Mouse (Mus musculus) cerebellum, adult 9-11 months (tissue): ENCODE measurements at regions not wholly inside any gene's neighbourhood (a gene's known extent, or its start where the extent isn't known, plus 50 kb on each side); places are given as distances from the start of the nearest gene placed in this dataset.

Source experiments
- DNase-seq: peaks from one replicate; pipeline ENCODE4 v3.0.0; 2022

DNA sequence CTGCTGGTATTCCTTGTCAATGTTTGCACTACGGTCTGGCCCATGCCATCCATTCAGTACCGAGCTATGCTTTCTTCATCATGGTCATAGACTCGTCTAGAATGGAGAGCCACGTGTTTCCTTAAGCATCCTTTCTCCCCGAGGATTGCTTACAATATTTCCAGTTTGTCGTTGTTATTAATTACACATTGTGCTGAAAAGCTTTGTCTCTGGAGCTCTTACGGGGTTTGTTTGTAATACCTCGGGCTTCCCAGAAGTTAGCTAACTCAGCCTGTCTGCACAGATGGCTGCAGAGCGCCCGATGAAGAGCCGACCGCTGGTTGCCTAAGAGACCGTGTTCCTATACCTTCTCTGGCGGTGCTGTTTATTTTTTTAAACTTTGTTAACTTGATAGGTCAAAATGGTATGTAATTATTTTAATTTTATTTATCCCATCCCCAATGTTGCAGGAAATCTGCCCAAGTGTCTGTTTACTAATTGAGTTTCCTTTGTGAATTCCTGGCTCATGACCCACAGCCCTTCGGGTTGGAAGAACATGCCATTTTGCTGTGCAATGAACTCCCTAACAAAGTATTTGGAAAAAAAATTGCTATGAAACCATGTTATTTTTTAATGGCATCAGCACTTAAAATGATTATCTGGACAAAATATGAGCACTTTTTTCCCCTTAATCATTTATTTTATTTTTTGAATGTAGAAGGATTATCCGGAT lies 194.1 kb upstream of the Cops8 start:
- no peak for DNase-seq

DNA sequence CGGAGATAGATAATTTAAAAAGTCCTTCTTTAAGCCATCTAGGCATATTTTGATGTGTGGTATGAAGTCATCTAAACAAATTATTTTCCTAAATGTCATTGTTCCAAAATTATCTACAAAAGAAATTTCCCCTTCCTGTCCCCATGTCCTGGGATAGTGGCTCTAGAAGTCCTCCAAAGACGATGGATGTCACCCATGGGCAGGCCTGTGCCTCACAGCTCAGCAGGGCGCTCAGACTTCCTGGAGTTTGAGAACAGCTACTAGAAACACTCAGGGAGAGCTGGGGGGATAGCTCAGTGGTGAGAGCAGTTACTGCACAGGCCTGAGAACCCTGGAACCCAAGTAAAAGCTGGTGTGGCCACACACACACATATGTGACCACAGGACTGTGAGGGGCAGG lies 193.5 kb upstream of the Cops8 start:
- DNase-seq, result no peak

DNA sequence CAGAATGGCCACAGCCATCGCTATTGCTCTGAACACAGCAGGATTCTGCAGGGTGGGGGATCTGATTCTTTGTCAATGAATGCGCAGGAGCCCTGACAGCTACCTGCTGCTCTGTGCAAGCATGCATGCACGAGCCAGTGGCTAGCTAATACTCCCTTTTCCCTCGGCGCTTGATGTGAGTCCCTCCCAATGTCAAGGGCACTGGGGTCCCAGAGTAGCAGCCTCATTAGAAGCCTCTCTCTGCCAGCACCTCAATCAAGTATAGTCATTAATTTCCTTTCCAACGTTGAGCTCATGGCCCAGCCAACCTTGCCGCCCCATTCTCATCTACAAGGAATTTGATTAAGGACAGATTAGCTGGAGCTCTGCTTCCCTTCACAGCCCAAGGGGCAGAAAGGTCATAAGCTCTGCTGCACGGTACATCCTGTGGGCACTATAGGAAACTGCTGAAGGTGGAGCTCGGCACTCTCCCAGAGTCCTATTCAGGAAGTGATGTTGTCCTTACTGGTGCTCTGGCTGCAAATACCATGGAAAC lies 190.2 kb upstream of the Cops8 start:
- DNase-seq, result no peak

DNA sequence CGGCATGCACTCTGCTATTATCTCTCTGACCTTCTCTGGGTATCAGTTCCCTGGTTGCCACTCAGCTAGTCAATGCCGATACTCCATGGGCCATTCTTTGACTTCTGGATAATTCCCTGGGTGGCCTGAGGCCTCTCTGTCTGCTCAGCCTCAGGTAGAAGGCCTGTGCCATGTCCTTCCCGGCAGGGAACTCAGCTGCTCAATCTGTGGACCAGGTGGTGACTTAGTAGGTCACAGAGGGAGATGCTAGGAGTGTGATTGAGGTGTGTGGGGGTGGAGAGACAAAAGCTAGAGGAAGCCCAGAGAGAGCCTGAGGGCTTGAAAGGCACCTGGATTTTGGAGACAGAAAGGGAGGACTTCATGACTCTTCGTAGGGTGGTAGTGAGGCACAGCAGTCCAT lies 188.0 kb upstream of the Cops8 start:
- peak; percentile 87 for DNase-seq

DNA sequence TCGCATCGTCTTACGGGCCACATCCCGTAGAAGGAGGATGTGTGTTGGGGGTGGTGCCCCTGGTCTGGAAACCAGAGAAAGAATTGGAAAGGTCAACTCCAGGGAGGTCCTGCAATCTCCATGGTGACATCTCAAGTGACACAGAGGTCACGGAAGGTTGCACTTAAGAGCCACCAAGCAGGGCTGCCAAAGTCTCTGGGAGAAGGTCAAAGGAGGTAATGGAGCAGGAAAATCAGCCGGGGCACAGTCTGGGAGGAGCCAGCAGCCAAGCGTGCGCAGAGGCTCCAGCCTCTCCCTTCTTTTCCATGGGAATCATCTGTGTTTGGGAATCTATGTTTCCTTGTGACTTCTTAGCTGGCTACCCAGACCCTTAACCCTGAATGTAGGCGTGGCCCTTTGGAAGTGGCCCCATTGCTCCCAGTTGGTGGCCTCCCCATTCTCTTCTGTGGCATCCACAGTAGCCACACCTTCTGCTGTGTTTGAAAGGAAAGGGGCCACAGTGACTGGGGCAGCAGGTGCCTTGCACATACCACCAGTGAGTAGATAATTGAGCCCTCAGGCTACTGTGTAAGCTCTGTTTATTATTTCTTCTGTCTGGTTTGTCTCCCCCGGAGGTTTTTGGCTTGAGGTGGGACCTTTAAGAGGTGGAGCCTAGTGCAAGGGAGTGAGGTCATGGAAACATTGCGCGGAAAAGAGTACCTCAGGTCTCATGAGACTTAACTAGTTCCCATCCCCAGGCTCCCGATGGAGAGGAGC lies 178.5 kb upstream of the Cops8 start:
- DNase-seq, result no peak

DNA sequence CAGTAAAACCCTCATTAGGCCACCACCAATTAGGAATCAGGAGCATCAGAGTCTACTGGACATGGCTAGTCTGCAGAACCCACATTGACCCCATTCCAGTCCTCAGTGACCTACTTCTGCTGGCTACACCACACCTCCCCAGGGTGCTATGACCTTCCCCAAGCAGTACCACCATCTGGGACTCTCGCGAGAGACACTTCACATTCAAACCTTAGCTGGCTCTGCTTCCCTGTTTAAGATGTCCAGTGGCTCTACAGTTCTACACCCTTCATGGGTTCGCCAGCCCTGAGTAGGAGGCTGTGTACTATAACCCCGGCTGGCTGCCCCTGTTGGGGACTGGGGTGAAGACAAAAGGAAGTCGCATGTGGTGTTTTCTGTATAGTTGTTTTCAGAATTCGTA lies 174.4 kb upstream of the Cops8 start:
- DNase-seq, result no peak

DNA sequence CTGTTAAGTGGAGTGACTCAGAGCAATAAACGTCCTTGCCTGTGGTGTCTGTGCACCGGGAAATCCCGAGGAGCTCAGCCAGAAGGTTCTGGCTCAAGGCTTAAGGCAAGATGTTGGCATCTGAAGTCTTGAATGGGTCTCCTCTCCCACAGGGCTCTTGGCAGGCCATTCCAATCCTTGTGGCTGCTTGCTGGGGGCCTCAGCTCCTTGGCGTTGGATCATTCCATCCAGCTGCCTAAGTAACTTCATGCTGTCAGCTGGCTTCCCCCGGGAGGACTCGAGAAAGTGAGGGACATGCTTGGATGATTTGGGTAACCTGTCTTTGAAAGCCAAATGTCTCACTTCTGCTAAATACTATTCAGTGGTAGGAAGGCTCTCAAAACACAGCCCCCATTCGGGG lies 174.0 kb upstream of the Cops8 start:
- DNase-seq, result no peak

DNA sequence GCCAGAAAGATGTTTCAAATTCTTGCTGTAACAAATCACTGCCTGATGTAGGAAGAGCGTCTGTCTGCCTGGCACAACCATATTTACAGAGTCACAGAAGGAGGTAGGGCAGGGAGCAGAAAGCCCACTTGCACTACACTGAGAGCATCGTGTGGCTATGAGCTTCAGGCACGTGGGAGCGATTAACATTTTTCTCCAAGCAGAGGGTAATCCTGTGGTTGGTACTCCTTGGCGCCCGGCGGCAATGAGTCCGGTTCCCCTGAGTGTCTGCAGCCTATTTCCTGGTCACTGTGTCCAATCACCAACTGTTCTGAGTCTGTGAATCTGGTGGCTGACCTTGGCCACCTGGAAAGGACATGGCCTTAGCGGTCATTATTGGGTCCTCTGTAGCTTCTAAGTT lies 172.3 kb upstream of the Cops8 start:
- no peak for DNase-seq

DNA sequence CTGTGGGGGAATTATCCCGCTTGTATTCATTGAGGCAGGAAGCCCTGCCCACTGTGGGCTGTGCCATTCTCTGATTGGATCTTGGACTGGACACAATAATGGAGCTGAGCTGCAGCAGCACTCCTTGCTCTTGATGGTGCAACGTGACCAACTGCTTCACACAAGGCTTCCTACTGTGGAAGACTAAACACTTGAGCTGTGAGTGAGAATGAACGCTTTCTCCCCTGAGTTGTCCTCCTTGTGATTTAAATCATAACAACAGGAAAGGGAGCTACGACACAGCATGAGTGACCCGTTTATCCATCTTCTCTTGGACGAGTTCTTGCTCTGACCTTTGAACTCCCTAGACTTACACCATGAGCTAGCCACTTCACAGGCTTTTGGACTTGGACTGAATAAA lies 171.0 kb upstream of the Cops8 start:
- DNase-seq, result no peak

DNA sequence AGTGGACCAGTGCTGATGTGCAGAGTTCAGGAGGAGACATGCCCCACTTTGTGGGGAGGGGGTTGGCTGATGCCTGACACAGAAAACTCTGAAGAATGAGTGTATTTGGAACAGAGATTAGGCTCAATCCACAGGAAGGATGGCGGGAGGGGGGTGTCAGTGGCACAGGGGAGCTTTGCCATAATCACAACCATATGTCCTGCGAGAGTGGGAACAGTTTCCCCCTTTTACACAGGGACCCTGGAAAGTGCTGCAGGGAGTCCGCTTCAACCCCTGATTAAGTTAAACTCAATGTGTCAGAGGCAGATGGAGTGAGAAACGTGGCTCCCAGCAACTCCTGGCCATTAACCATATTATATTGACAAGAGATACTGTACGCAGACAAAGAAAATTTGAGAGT lies 168.9 kb upstream of the Cops8 start:
- no peak for DNase-seq

DNA sequence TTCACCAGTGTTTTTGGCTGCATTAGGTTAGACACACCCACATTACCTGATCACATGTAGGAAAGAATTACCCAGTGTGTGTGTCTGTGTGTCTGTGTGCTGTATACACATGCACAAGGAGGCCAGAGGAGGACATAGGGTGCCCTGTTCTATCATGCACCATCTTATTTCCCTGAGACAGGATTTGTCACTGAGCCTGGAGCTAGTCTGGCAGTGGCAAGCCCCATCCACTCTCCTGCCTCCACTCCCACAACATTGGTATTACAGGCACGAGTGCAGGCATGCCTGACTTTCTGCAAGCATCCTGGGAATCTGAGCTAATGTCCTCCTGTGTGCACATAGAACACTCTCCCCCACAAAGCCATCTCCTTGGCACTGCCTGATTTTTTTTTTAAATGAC lies 162.1 kb upstream of the Cops8 start:
- DNase-seq, result no peak

DNA sequence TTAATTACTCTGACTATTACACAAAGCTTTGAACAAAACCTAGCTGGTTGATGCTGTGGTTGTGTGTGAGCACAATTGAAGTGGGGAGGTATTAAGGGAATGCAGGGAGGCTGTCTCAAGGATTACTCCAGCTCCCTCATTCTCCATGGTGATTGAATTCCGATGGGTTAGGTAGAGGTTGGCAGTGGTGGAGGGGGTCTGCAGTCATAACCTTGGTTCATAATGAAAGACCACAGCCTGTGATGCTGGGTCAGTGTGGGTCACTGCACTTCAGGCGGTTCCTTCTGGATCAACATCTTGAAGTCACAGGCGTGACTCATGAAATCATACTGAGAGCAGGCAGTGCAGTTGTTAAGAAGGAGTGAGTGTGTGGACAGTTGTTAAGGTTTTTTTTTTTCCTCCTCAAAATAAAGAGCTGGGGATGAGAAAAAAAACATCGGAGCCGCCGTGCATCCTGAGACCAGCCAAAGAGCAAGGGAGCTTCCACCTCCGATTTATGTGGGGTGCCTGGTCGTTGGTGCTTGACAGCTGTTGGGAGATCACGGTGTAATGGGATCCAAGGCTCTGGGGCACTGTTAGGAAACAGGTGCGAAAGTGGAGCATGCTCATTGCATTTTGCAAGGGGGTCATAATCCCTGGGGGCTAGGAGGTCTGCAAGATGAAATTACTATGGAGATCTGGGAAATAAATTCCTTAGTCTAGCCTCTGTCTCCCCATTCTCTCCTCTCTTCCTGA lies 161.5 kb upstream of the Cops8 start:
- DNase-seq, result no peak

DNA sequence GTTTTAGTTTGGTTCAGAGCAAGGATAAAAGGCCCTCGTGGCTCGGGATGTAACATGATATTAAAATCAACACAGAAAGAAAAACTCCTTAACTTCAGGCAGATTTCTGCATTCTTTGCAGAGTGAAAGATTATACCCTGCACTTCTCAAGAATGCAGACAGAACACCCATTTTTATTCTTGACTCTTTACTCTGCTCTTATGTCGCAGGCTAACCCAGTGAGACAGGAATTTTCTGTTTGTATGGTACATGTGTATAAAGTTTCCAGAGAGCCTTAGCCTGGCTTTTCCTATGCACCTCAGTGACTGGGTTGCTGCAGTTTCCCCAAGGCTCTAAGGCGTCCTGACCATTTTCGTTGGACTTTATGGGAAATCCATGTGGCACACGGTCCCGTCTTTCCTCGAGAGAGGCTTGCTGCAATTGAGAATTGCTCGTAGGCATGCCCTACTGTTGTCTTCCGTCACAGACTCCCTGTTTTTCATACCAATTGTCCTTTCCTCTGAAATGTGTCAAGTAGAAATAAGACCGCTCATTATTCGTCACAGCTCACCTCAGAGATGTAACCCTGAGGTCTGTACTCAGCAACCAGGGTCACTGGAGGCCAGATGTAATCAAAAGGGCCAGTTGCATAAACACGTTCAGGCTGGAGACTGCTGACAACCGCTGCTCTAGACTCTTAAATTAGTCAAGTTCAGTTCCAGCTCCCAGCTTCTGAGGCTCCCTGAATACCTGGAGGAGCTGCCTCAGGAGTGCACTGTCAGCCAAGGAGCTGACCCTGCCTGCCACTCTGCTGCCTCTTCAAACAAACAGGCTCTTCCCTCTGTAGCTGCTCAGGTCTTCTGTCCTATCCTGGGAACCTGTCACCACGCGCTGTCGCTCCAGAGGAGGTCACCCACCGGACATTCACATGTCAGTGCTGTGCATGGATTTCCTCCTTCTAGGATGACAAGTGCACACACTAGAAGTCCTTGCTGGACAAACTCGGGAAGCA lies 160.2 kb upstream of the Cops8 start:
- no peak for DNase-seq

DNA sequence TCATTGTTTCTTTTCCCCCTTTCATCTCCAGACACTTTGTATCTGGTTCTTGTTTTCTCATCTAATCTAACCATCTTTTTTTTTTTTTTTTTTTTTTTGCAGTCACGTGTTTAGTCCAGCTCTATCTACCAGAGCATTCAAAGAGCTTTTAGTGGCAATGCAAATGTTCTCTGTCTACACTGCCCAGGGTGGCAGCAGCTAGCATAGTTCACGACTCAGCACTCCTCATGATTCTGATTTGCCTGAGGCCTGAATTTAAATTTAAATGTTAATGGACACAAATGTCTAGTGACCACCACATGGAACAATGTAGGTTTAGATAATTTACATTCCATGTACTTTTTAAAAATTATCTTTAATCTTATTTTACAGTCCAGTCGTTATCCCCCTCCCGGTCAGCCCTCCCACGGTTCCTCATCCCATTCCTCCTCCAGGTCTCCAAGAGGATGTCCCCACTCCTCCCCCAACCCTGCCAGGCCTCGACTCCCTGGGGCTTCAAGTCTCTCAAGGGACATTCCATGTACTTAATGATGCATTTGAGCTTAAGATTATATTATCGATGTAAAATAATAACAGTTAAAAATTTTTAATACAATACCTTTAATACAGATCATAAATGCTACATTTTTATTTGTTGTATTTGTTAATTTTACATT lies 153.1 kb upstream of the Cops8 start:
- DNase-seq, result no peak

DNA sequence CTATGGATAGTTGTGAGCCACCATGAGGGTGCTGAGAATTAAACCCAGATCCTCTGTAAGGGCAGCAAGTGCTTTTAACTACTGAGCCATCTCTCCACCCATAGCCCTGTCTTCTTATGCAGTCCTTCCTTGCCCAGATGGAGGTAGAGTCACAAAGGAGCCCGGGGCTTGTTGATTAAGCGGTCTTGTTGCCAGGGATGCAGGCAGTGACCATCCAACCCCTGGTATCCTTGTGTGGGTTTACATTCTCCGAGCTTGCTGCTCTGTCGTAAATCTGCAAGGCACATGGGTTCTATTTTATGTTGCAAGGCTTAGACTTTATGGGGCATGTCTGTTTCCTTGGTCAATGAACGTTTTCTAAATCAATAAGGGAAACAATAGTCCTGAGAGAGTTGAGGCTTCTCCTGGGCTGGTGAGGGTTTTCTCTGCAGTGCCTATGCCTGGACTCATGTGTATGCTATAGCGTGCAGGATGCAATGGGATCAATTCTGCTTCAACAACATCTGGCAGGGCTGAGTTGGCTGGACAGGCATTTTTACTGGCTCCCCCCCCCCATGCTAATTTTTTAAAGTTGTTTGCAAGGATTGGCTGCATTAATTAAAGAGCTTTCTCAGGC lies 150.7 kb upstream of the Cops8 start:
- DNase-seq, result no peak

DNA sequence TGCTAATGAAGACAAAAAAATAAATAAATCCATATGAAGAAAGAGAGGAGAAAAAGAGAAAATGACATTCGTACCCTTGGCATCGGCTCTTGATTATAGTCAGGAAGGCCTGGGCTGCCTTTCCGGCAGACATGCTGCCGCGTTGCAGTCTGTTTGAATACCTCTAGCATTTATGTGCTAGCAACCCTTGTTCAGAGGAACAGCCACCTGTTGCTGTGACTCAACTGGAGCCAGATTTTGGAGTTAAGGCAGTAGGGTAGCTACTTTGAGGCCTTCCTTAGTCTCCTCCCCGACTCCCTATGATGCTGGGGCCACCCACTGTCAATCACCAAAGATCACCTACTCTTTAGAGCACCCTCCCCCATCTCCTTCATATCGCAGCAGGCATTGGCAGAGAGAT lies 148.5 kb upstream of the Cops8 start:
- DNase-seq, result no peak

DNA sequence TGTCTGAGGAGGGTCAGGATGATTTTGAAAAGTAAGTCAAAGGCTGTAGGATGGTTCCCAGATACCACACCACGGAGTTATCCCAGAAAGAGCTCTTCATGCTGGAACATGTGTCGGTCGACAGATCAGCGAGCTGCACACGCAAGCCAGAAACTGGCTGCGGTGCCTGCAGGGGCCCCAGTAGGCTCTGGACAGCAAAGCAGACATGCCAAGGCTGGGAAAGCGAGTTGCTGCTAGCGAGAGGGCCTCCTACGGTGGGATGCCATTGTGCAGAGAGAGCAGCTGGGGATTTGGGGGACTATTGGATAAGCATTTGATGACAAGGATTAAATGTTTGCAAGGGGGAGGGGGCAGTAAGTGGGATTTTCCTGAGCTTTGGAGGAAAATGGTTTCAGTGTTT lies 145.4 kb upstream of the Cops8 start:
- DNase-seq, result no peak

DNA sequence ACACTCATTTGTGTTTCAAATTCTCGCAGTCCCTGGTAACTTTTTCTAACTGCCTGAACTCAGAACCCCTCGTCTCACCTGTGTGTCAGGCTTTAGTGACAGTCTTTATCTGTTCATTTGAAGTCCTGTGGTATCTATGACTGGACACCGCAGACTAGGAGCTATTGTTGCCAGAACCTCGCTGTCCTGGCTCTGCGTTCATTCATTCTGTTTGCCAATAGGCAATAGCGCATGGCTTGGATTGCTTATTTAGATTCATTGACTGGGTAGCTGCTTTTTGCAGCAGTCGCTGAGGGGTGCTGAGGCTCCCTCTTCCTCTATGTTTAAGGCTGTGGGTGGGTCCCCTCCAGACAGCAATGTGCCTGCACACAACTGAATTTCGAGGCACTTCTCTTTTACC lies 144.6 kb upstream of the Cops8 start:
- no peak for DNase-seq

DNA sequence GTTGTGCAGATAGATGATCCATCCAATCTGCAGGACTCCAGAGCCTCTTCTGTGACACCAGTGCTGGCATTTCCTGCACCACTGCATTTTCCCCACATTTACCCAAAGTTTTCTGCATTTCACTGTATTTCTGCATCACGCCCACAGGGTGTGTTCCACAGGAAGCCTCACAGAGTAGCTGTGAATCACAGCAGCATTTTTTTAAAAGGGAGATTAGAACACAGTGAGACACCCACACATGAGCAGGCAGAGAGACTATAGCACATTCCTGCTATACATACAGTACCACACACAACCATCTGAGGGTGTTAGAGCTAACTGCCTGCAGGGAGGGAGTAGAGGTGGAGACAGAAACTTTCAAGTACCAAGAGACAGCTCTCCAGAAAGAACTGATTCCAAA lies 141.1 kb upstream of the Cops8 start:
- no peak for DNase-seq

DNA sequence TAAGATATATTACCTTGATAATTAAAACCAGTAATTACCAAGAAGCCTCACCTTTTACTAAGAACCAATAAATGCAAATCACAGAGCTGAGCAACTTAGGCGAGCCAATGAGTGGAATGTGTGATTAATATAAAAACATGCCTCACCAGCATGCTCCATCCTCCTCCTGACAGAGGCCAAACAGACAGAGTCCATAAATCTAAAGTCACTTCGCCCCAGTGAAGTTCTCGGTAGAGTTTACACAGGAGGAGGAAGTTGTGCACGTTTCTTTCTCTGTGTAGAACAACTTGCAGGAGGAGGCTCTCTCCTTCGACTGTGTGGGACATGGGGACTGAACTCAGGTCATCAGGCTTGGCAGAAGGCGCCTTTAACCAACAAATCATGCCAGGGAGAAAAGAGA lies 139.5 kb upstream of the Cops8 start:
- DNase-seq, result no peak

DNA sequence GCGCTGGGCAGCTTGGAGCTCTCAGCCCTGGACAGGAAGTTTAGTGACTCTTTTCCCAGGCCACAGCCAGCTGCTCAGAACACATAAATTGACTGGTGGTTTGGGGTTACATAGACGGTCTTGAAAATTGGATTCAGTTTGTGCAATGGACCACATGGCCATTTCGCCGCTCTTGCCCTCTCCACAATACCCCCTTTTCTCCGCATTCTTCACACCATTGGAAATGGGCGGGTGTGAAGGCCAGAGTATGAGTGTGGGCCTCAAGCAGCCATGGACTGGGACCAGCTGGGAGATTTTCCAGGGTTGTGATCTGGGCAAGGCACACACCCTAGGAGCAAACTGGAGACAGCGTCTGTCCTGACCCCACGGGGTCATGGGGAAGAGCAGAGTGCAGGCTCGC lies 135.1 kb upstream of the Cops8 start:
- no peak for DNase-seq

DNA sequence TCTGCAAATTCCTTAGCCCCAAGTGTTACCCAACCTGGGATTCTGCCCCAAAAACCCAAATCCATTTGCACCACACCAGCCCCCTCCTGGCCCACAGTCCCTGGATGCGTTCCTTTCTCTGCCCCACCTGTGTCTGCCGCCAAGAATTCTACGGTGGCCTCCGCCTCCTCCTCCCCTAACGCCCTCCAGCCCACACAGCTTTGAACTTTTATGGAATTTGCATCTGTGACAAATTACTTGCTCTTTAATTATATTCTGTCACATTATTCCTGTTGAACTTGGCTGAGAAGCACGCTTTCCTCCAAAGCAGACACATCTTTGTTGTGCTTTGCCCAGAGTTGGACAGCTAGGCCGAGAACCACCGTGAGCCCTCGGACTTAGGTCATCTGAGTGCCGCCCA lies 131.8 kb upstream of the Cops8 start:
- no peak for DNase-seq
